Mouse (Mus musculus) embryonic facial prominence, embryonic 15.5 days (tissue): ENCODE results near the gene Mogs. TPM values are rescaled to one million over a fixed set of nuclear protein-coding genes. Genes with fewer than 3 reads are reported as not detected.

ENCODE experiments used
- ATAC-seq: fragments of 200-750 bp; cut with Nextera tagmentation; 2 replicates; pipeline ENCODE4 v1.8.0; 2017; ENCODE audit warnings: low read depth, moderate TSS enrichment; ENCODE audit not compliant: insufficient number of reproducible peaks, low FRiP score, low TSS enrichment
- H3K27ac ChIP-seq: fragments of 300-500 bp; sonication (generic); replicated peaks from 2 replicates; pipeline ENCODE4 v1.5.1; 2015; ENCODE audit warnings: mild to moderate bottlenecking, inconsistent platforms
- H3K27me3 ChIP-seq: fragments of 300-500 bp; sonication (generic); 2 replicates; pipeline ENCODE4 v1.6.1; 2015; ENCODE audit warnings: inconsistent platforms
- H3K36me3 ChIP-seq: fragments of 300-500 bp; sonication (generic); 2 replicates; pipeline ENCODE4 v1.6.1; 2015; ENCODE audit warnings: mild to moderate bottlenecking, inconsistent platforms
- H3K4me1 ChIP-seq: fragments of 300-500 bp; sonication (generic); 2 replicates; pipeline ENCODE4 v1.6.1; 2015; ENCODE audit warnings: inconsistent platforms
- H3K4me2 ChIP-seq: fragments of 300-500 bp; sonication (generic); replicated peaks from 2 replicates; pipeline ENCODE4 v1.6.1; 2015; ENCODE audit warnings: mild to moderate bottlenecking, inconsistent platforms
- H3K4me3 ChIP-seq: fragments of 300-500 bp; sonication (generic); replicated peaks from 2 replicates; pipeline ENCODE4 v1.5.1; 2015; ENCODE audit warnings: mild to moderate bottlenecking, inconsistent platforms
- H3K9ac ChIP-seq: fragments of 300-500 bp; sonication (generic); 2 replicates; pipeline ENCODE4 v1.6.1; 2015; ENCODE audit warnings: inconsistent platforms
- H3K9me3 ChIP-seq: fragments of 300-500 bp; sonication (generic); replicated peaks from 2 replicates; pipeline ENCODE4 v1.6.1; 2016; ENCODE audit warnings: inconsistent platforms
- WGBS: fragments of 180-500 bp; shearing (Covaris S2); methylation state at CpG from one replicate; pipeline ENCODE4 v1.1.7; 2015; 5-methylcytosine and 5-hydroxymethylcytosine counted together
- polyA plus RNA-seq: library from polyadenylated mRNA; unstranded; fragments of >200 nt; fragmentation: Nextera tagmentation; extraction: Ambion mirVana; gene quantifications from 2 replicates; pipeline ENCODE4 v1.2.1, GENCODE M21; 2015

The Mogs gene
- polyA plus RNA-seq = 50.7 and 52.6 TPM in 2 replicates

DNA sequence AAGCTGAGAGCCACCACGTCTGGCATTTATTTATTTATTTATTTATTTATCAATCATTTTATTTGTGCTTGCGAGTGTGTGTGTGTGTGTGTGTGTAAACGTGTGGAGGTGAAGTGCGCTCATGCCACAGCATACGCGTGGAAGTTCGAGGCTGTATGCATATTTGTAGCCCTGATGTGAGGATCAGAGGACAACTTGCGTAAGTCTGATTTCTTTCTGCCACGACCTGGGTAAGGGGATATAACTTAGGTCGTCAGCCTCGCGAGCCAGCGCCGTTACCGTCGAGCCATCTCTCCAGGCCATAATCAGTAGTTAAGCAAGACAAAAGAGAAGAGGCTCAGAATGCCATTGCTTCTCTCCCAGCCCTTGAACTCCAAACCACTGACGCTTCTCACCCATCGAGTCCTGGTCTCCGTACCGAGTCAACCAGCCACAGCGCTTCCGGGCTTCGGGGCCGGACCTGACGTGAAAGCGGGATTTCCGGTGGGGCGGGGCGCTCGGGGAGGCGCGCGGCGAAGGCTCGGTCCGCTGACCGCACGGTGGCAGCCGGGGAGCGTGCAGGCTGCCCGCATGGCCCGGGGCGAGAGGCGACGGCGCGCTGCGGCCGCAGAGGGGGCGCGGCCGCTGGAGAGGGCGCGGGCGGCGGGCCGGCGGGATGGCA lies at the start of gene Mogs:
Mogs (plus strand) TSS at position 486 of the 661 bp plus-strand sequence.
- ATAC-seq = peak; percentile 84
- H3K4me3 ChIP-seq = peak within 1 kb of the TSS; percentile 90
- H3K27ac ChIP-seq = peak within 1 kb of the TSS; percentile 86
- no peaks in the 10 kb centered on the region for H3K27me3 ChIP-seq
- H3K4me1 ChIP-seq = peaks cover 38% of the 10 kb centered on the region
- WGBS = 1% methylated on average over 47 of the region's 58 CpGs
- peak within 1 kb of the TSS; percentile 86 for H3K9ac ChIP-seq
- H3K4me2 ChIP-seq = peak within 1 kb of the TSS; percentile 92
- H3K36me3 ChIP-seq = peaks cover 31% of the 10 kb centered on the region
- no peaks in the 10 kb centered on the region for H3K9me3 ChIP-seq

DNA sequence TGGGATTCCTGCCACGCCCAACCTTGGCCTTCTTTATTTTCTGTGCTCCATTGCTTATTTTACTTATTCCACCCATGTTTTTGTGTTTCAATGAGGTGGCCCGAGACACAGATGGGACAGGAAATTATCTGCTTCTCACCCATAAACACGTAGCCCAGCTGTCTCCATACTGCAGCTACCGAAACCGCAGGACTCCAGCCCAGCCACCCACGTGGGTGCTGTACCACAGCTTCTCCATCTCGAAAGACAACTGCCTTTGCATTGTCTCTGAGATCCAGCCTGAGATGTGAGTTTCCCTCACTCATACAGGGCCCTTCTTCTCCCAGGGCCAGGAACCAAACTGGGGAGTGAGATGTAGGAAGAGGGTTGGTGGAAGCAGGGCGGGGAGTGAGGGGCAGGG lies 49.3 kb upstream of the Mogs start:
- no peak for ATAC-seq
- Histone ChIP-seq H3K27ac (no peak overlapping the region), H3K9me3 (no peaks in the 10 kb centered on the region), H3K36me3 (no peaks in the 10 kb centered on the region), H3K4me1 (peaks cover 25% of the 10 kb centered on the region), H3K27me3 (peaks cover 100% of the 10 kb centered on the region), H3K4me2 (no peak overlapping the region), H3K9ac (no peak overlapping the region), H3K4me3 (no peak overlapping the region)
- WGBS = 37% methylated on average over 8 of the region's 8 CpGs

DNA sequence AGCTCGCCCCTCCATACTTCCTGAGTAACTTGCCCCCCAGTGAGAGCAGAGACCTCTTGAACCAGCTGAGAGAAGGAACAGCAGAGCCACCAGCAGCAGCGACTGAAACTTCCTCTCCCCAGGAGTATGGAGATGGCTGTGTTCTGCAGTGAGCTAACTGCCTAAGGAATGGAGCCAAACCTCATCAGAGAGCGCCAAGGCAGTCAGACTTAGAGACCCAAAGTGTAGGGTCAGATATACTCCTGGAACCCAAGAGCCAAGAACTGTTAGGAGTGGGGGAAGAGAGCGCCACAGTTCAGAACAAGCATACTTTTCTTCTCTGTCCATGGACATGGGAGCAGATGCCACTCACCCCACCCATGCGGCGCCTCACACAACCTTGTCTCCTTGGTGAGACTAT lies 48.9 kb upstream of the Mogs start:
- Histone ChIP-seq H3K36me3 (no peaks in the 10 kb centered on the region), H3K9me3 (no peaks in the 10 kb centered on the region), H3K4me2 (no peak overlapping the region), H3K27me3 (peaks cover 100% of the 10 kb centered on the region), H3K4me3 (no peak overlapping the region), H3K9ac (no peak overlapping the region), H3K27ac (no peak overlapping the region), H3K4me1 (peaks cover 30% of the 10 kb centered on the region)
- 31% methylated on average over 6 of the region's 6 CpGs for WGBS
- ATAC-seq = no peak

DNA sequence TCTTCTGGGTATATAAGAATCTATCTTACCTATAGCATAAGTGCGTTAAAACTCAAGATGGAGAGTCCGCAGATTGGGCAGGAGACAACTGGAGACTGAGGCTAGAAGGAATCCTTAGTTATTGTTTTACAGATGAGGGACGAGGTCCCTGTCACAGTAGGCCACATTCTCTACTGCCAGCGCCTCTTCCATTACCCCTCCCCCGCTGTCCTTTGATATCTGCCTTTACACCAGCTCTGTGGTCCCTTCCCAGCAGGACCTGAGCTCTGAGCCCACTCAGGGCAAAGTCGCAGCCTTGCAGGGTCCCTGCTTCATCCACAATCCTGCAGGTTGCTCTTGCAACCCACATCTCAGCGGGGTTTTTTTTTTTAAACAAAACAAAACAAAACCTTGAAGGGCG lies 47.1 kb upstream of the Mogs start:
- H3K9me3 ChIP-seq = no peaks in the 10 kb centered on the region
- H3K27me3 ChIP-seq = peaks cover 99% of the 10 kb centered on the region
- no peak overlapping the region; the same call in 1 of the 2 replicates for H3K4me3 ChIP-seq
- H3K9ac ChIP-seq = no peak overlapping the region
- 7% methylated on average over 8 of the region's 8 CpGs for WGBS
- no peak overlapping the region for H3K27ac ChIP-seq
- no peaks in the 10 kb centered on the region for H3K36me3 ChIP-seq
- ATAC-seq = no peak
- peaks cover 30% of the 10 kb centered on the region for H3K4me1 ChIP-seq
- H3K4me2 ChIP-seq = no peak overlapping the region

DNA sequence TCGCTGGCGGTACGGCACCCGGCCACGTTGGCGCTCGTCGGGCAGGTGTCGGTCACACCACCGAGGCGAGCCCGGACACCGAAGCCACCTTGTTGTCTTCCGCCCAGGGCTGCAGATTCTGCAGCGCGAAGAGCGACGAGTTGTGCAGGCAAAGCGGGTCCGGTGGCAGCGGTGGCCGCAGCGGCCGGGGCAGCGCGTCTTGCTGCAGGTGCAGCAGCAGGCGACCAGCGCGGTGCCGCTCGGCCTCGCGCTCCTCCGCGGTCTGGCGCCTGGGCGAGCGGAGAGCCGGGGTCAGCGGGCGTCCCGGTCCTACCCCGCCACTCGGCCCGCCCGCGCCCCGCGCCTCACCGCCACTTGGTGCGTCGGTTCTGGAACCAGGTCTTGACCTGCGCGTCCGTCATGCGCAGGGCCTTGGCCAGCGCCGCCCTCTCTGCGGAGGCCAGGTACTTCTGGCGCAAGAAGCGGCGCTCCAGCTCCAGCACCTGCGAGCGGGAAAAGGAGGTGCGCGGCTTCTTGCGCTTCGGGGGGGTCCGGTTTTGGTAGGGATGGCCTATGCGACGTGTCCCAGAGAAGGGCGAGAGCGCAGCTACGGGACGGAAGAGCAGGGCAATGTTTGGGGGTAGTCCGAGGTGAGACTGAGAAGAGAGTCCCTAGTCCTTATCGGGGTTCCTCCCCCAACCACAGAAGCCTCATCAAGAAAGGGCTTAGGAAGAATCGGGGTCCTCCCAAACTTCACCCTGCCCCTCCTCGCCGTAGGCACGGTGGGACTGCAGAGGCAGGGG lies 46.4 kb upstream of the Mogs start:
- Histone ChIP-seq H3K4me2 (peak overlapping the region; percentile 36), H3K4me1 (peaks cover 30% of the 10 kb centered on the region), H3K36me3 (no peaks in the 10 kb centered on the region), H3K27ac (no peak overlapping the region), H3K4me3 (peak overlapping the region; percentile 26), H3K9ac (no peak overlapping the region), H3K9me3 (no peaks in the 10 kb centered on the region), H3K27me3 (peaks cover 98% of the 10 kb centered on the region)
- no peak for ATAC-seq
- WGBS = 1% methylated on average over 75 of the region's 81 CpGs

DNA sequence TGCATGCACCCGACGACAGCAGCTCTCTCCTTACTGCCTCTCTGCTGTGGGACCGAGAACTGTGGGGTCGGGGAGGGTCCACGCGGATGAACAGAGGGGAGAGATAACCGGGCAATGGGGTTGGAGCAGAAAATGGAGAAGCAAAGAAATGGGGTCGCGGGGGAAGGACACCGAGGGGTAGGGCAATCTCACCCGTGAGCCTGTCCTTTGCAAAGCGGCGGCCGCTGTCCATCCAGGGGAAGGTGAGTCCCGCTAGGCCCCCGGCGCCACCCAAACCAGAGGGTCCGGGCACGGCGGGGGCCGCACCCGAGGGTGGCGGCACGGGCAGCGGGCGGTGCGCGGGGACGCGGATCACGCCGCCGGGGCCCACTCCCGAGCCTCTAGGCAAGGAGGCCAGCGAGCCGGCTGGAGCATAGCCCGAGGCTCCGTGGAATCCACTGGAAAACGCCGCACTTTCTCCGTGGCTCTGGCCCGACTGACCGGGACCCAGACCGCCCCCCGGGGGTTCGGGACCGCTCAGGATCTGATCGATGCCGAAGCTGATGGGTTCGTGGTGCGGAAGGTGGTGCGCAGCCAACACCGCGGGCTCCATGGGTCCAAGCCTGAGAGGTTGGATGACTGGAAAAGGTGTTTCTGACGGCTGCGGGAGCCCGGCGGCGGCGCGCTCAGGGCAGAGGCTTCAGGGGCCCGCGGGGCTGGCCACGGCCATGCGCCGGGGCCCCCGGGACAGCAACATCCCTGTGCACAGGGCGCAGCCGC lies 45.6 kb upstream of the Mogs start:
- peak overlapping the region; percentile 26 for H3K4me3 ChIP-seq
- H3K9ac ChIP-seq = no peak overlapping the region
- peaks cover 98% of the 10 kb centered on the region for H3K27me3 ChIP-seq
- peak overlapping the region; percentile 35 for H3K4me2 ChIP-seq
- no peak overlapping the region for H3K27ac ChIP-seq
- under 1% methylated on average over 69 of the region's 69 CpGs for WGBS
- peaks cover 30% of the 10 kb centered on the region for H3K4me1 ChIP-seq
- H3K36me3 ChIP-seq = no peaks in the 10 kb centered on the region
- ATAC-seq = no peak; the same call in 1 of the 2 replicates
- H3K9me3 ChIP-seq = no peaks in the 10 kb centered on the region

DNA sequence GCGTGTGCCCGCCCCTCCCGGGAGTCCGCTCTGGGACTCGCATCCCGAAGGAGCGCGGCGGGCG lies 45.2 kb upstream of the Mogs start, which contains the start of gene Tlx2:
Tlx2 (minus strand) TSS at position 47 of the 64 bp plus-strand sequence.
- Histone ChIP-seq H3K36me3 (no peaks in the 10 kb centered on the region), H3K27me3 (peaks cover 96% of the 10 kb centered on the region), H3K27ac (no peak within 1 kb of the TSS), H3K4me2 (peak within 1 kb of the TSS; percentile 35), H3K4me3 (peak within 1 kb of the TSS; percentile 26), H3K9me3 (no peaks in the 10 kb centered on the region), H3K4me1 (peaks cover 30% of the 10 kb centered on the region), H3K9ac (no peak within 1 kb of the TSS)
- 0% methylated on average over 10 of the region's 10 CpGs for WGBS
- ATAC-seq = no peak

DNA sequence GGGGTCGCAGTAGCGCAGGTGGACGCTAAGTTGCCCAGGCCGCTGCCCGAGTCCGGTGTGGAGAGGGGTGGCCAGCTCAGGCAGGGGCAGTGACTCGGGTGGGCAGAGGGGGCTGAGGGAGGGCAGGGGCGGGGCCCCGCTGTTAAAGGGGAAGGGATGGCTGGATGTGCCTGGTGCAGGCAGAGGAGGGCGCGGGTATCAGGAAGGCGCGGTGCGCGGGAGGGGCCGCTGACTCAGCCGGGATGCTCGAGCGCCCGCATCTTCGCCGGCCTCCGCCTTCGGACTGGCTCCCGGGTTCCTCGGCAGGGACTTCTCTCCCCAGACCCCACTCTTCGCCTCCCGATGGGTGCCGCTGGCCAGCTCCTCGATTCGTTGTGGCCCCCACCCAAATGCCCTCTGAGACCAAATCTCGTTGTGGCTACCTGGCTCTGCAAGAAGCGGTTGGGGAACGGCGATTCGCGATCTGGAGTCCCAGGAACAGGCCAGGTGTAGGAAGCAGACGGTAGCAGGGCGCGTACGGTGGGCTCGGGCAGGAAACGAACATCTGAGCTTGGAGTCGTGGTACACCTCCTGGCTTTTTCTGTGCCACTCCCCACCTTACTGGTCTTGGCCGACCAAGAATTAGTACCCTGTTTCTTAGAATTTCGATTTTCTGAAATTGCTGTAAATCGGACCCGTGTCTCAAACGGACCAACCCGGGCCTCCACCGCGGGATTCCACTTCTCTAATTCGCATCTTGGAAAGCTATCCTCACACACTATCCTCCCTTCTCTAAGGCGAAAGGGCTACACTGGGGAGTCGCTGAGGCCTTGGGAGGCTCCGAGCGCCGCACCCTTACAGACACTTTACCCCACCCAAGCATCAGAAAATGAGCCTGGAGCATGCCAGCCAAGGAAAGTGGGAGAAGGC lies 44.7 kb upstream of the Mogs start:
- Histone ChIP-seq H3K4me3 (peak overlapping the region; percentile 26), H3K4me2 (peak overlapping the region; percentile 35), H3K9ac (no peak overlapping the region), H3K4me1 (peaks cover 30% of the 10 kb centered on the region), H3K9me3 (no peaks in the 10 kb centered on the region), H3K27ac (no peak overlapping the region), H3K27me3 (peaks cover 96% of the 10 kb centered on the region), H3K36me3 (no peaks in the 10 kb centered on the region)
- ATAC-seq = no peak
- 2% methylated on average over 57 of the region's 58 CpGs for WGBS

DNA sequence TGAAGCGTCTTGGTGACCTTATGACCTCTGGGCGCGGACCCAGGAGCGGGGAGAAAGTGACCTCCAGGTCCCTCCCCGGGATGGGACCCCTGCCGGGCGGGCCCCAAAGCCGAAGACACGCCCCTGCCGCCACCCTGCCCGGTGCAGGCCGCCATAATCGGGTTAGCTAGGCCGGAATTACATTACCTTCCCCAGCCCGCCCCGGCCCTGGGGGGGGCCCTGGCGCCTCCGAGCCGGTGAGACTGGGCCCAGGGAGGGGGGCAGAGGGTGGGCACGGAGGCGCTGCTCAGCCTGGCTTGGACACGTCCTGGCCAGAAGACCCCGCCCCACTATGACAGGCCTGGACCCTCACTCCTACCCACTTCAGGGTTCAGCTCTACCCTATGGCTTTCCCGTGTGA lies 44.1 kb upstream of the Mogs start:
- Histone ChIP-seq H3K4me1 (peaks cover 30% of the 10 kb centered on the region), H3K4me3 (peak overlapping the region; percentile 17), H3K27ac (no peak overlapping the region), H3K4me2 (peak overlapping the region; percentile 26; the same call in 1 of the 2 replicates), H3K36me3 (no peaks in the 10 kb centered on the region), H3K27me3 (peaks cover 96% of the 10 kb centered on the region), H3K9me3 (no peaks in the 10 kb centered on the region), H3K9ac (no peak overlapping the region)
- ATAC-seq = no peak
- WGBS = 1% methylated on average over 20 of the region's 24 CpGs

DNA sequence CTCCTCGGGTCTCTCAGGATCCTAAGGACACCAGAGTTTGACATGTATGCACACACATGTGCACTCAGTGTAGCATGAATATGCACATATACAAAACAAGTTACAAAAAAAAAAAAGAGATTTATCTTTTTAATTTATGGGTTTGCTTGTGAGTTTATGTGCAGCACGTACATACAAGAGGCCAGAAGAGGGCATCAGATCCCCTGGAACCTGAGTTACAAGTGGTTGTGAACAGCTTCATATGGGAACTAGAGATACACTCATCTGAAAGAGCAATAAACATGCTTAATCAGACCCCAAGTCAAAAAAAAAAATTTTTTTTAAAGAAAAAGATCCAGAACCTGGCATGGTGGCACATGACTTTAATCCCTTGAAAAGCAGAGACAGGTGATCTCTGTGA lies 40.3 kb upstream of the Mogs start:
- H3K4me2 ChIP-seq = no peak overlapping the region
- no peaks in the 10 kb centered on the region for H3K9me3 ChIP-seq
- H3K36me3 ChIP-seq = peaks cover 5% of the 10 kb centered on the region
- WGBS = 14% methylated on average over 2 of the region's 2 CpGs
- peaks cover 60% of the 10 kb centered on the region for H3K27me3 ChIP-seq
- no peak overlapping the region for H3K9ac ChIP-seq
- H3K27ac ChIP-seq = no peak overlapping the region
- no peak for ATAC-seq
- peaks cover 35% of the 10 kb centered on the region for H3K4me1 ChIP-seq
- no peak overlapping the region for H3K4me3 ChIP-seq
